Mouse (Mus musculus) telencephalon, adult 2 months (tissue): ENCODE results near the gene Bcl11b.

ENCODE experiments used
- DNase-seq: peaks from one replicate; pipeline ENCODE4 v3.0.0-alpha.2; 2011; ENCODE audit warnings: low read depth, low spot score

The Bcl11b gene

GRCm38 (mm10) chr12:108003483-108003882 is at the start of gene Bcl11b:
TSS of gene Bcl11b (minus strand) at chr12:108003602.
- DNase-seq: no peak

GRCm38 (mm10) chr12:108050996-108051395 is 47.6 kb upstream of the Bcl11b start:
- DNase-seq: no peak

GRCm38 (mm10) chr12:108049625-108050024 is 46.2 kb upstream of the Bcl11b start:
- no peak for DNase-seq

GRCm38 (mm10) chr12:108042239-108042571 is 38.8 kb upstream of the Bcl11b start:
- DNase-seq: no peak

GRCm38 (mm10) chr12:108041571-108042238 is 38.3 kb upstream of the Bcl11b start:
- DNase-seq: peak; percentile 19

GRCm38 (mm10) chr12:108037446-108037845 is 34.0 kb upstream of the Bcl11b start:
- no peak for DNase-seq

- no peak for DNase-seq
Measured at GRCm38 (mm10) chr12:108035412-108036078, 32.1 kb upstream of the Bcl11b start.

GRCm38 (mm10) chr12:108022835-108023615 is 19.6 kb upstream of the Bcl11b start:
- DNase-seq: no peak

- DNase-seq: no peak
Measured at GRCm38 (mm10) chr12:108012003-108012402, 8.6 kb upstream of the Bcl11b start.

GRCm38 (mm10) chr12:108010346-108010745 is 6.9 kb upstream of the Bcl11b start:
- no peak for DNase-seq

GRCm38 (mm10) chr12:108009156-108009555 is 5.8 kb upstream of the Bcl11b start:
- DNase-seq: no peak

- DNase-seq: peak; percentile 64
Measured at GRCm38 (mm10) chr12:108005816-108006626, 2.6 kb upstream of the Bcl11b start.

GRCm38 (mm10) chr12:108005488-108005800 is 2.0 kb upstream of the Bcl11b start:
- no peak for DNase-seq

- DNase-seq: no peak
Measured at GRCm38 (mm10) chr12:108004701-108005487, 1.5 kb upstream of the Bcl11b start.

GRCm38 (mm10) chr12:108003928-108004327 is 526 bp upstream of the Bcl11b start:
- DNase-seq: peak; percentile 86

- DNase-seq: no peak
Measured at GRCm38 (mm10) chr12:108002436-108003189, 789 bp downstream of the Bcl11b start.

- no peak for DNase-seq
Measured at GRCm38 (mm10) chr12:108001652-108002340, 1.6 kb downstream of the Bcl11b start.

GRCm38 (mm10) chr12:108000715-108001080 is 2.7 kb downstream of the Bcl11b start:
- no peak for DNase-seq

- DNase-seq: no peak
Measured at GRCm38 (mm10) chr12:107999751-108000714, 3.4 kb downstream of the Bcl11b start.
